Comparison of ENCODE assay signal across 21 mouse cellular contexts in the genomic region with DNA sequence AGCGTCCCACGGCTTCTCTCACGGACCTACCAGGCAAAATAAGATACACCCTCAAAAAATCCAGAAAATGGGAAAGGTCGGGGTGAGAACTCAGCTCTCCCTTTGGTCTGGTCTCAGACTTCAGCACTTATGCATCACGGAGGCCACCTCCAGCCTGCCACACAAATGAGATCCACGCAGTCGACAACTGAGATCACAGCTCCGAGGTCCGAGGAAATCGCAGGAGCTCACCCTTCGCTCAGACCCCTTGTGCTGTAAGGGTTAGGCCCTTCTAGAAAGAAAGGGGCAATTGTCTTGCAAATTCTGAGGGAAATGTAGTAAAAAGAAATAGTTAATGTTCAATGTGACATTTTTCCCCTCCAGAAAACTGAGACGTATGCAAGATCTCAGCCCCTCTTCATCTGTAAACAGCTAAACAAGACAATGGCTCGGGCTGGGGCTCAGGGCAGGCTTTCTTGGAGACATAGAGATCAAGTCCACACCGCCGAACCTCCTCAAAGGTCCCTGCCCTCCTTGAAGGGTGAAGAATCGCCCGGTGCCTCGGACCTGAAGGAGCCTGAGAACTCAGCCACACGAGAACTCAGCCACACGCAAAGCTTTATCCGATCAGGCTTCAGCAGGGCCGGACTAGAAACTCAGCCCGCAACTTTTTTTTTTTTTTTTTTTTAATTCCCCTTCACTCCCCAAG. TPM values are rescaled to one million over a fixed set of nuclear protein-coding genes. Genes with fewer than 3 reads are reported as not detected.
DNase-seq lines count a peak whose midpoint lies in the region; ATAC-seq lines count a peak whose summit lies in the region.
"Had no signal": no experiment of that assay in that cellular context is flagged by ENCODE, and none has a peak within 500 bp of the region (broad histone marks: within the 10 kb centered on the region; RNA-seq: fewer than 3 reads in every experiment).

No protein-coding gene starts in this region.

- WGBS in forebrain, embryonic 11.5 days: 1% methylated on average over 23 of the region's 23 CpGs
- WGBS in forebrain, embryonic 13.5 days: 1% methylated on average over 23 of the region's 23 CpGs
- 1% methylated on average over 23 of the region's 23 CpGs for WGBS in midbrain, embryonic 10.5 days
- WGBS in midbrain, embryonic 15.5 days: 2% methylated on average over 23 of the region's 23 CpGs
- 11% methylated on average over 23 of the region's 23 CpGs for WGBS in embryonic facial prominence, embryonic 14.5 days
- 42% methylated on average over 23 of the region's 23 CpGs for WGBS in limb, embryonic 15.5 days

- no peak overlapping the region for H3K27ac ChIP-seq in forebrain, embryonic 11.5 days (ENCODE audit: low read depth, low read length)
- no peak overlapping the region for H3K27ac ChIP-seq in forebrain, embryonic 13.5 days
- no peak overlapping the region for H3K27ac ChIP-seq in midbrain, embryonic 10.5 days (replicated peaks)
- no peak overlapping the region for H3K27ac ChIP-seq in midbrain, embryonic 15.5 days
- H3K27ac ChIP-seq in embryonic facial prominence, embryonic 14.5 days (replicated peaks; ENCODE audit: low read depth, low read length): no peak overlapping the region
- no peak overlapping the region for H3K27ac ChIP-seq in limb, embryonic 15.5 days
- H3K27ac ChIP-seq: embryonic facial prominence, embryonic 12.5 days; forebrain, embryonic 15.5 days; gastrocnemius, adult 2 months; stomach, embryonic 15.5 days had no signal

- H3K4me3 ChIP-seq in forebrain, embryonic 11.5 days (ENCODE audit: low read depth, low read length): no peak overlapping the region
- no peak overlapping the region for H3K4me3 ChIP-seq in forebrain, embryonic 13.5 days
- no peak overlapping the region for H3K4me3 ChIP-seq in midbrain, embryonic 10.5 days
- H3K4me3 ChIP-seq in midbrain, embryonic 15.5 days: no peak overlapping the region
- no peak overlapping the region for H3K4me3 ChIP-seq in embryonic facial prominence, embryonic 14.5 days (ENCODE audit: low read depth, low read length)
- H3K4me3 ChIP-seq in limb, embryonic 15.5 days: no peak overlapping the region
- H3K4me3 ChIP-seq: embryonic facial prominence, embryonic 12.5 days; forebrain, embryonic 15.5 days; gastrocnemius, adult 2 months had no signal

- H3K9me3 ChIP-seq in forebrain, embryonic 11.5 days (ENCODE audit: control insufficient read depth, low read length): no peaks in the 10 kb centered on the region
- H3K9me3 ChIP-seq in forebrain, embryonic 13.5 days (replicated peaks): no peaks in the 10 kb centered on the region
- no peaks in the 10 kb centered on the region for H3K9me3 ChIP-seq in midbrain, embryonic 10.5 days (replicated peaks)
- H3K9me3 ChIP-seq in midbrain, embryonic 15.5 days: no peaks in the 10 kb centered on the region
- no peaks in the 10 kb centered on the region for H3K9me3 ChIP-seq in embryonic facial prominence, embryonic 14.5 days (ENCODE audit: control insufficient read depth, low read length)
- no peaks in the 10 kb centered on the region for H3K9me3 ChIP-seq in limb, embryonic 15.5 days
- H3K9me3 ChIP-seq: embryonic facial prominence, embryonic 12.5 days; forebrain, embryonic 15.5 days; stomach, embryonic 15.5 days had no signal

- no peak overlapping the region for H3K9ac ChIP-seq in forebrain, embryonic 11.5 days (ENCODE audit: low read length)
- no peak overlapping the region for H3K9ac ChIP-seq in forebrain, embryonic 13.5 days
- H3K9ac ChIP-seq in midbrain, embryonic 15.5 days: no peak overlapping the region
- no peak overlapping the region; the same call in 1 of the 2 replicates for H3K9ac ChIP-seq in embryonic facial prominence, embryonic 14.5 days (ENCODE audit: low read depth, low read length)
- no peak overlapping the region for H3K9ac ChIP-seq in limb, embryonic 15.5 days
- H3K9ac ChIP-seq: embryonic facial prominence, embryonic 12.5 days; forebrain, embryonic 15.5 days; liver, postnatal 0 days; stomach, embryonic 15.5 days had no signal

- no peak for ATAC-seq in forebrain, embryonic 11.5 days (replicated peaks; ENCODE audit: low FRiP score)
- no peak for ATAC-seq in forebrain, embryonic 13.5 days
- no peak for ATAC-seq in midbrain, embryonic 15.5 days (replicated peaks)
- ATAC-seq in embryonic facial prominence, embryonic 14.5 days (ENCODE audit: low read depth): no peak
- ATAC-seq in limb, embryonic 15.5 days (ENCODE audit: insufficient number of reproducible peaks, low FRiP score, low TSS enrichment, low read depth): no peak
- ATAC-seq: hindbrain, embryonic 16.5 days; liver, postnatal 0 days had no signal

- peak; percentile 54 for DNase-seq in forebrain, embryonic 11.5 days (ENCODE audit: low spot score)
- DNase-seq in midbrain, embryonic 10.5 days (ENCODE audit: low spot score): peak; percentile 41
- no peak for DNase-seq in embryonic facial prominence, embryonic 14.5 days (ENCODE audit: low spot score)
- DNase-seq in spleen, postnatal 4 days (ENCODE audit: low spot score in 2 of 2): no peak
- DNase-seq in adrenal gland, adult 2 months: no peak
- DNase-seq: cerebellum, adult 9-10 months; gastrocnemius, adult 2 months; kidney, adult 2 months; kidney, postnatal 36 days; layer of hippocampus, postnatal 36 days; left cerebral cortex, postnatal 4 days; liver, postnatal 0 days; lung, postnatal 36 days; right cerebral cortex, adult 18-20 months had no signal

- H3K27me3 ChIP-seq in forebrain, embryonic 11.5 days (ENCODE audit: control insufficient read depth, insufficient read depth, low read length): peaks cover 62% of the 10 kb centered on the region
- H3K27me3 ChIP-seq in forebrain, embryonic 13.5 days: peaks cover 87% of the 10 kb centered on the region
- peaks cover 90% of the 10 kb centered on the region for H3K27me3 ChIP-seq in midbrain, embryonic 10.5 days (ENCODE audit: low read depth, poor library complexity, severe bottlenecking)
- peaks cover 80% of the 10 kb centered on the region for H3K27me3 ChIP-seq in midbrain, embryonic 15.5 days (replicated peaks)
- peaks cover 59% of the 10 kb centered on the region for H3K27me3 ChIP-seq in embryonic facial prominence, embryonic 14.5 days (replicated peaks; ENCODE audit: control insufficient read depth, insufficient read depth, low read length)
- H3K27me3 ChIP-seq in limb, embryonic 15.5 days: peaks cover 45% of the 10 kb centered on the region

- H3K4me2 ChIP-seq in forebrain, embryonic 11.5 days (ENCODE audit: low read depth, low read length, severe bottlenecking): no peak overlapping the region
- no peak overlapping the region for H3K4me2 ChIP-seq in forebrain, embryonic 13.5 days
- no peak overlapping the region for H3K4me2 ChIP-seq in midbrain, embryonic 15.5 days
- 0 out of 2 replicates have a peak overlapping the region, but pooled peaks have one; percentile 19 for H3K4me2 ChIP-seq in embryonic facial prominence, embryonic 14.5 days (ENCODE audit: low read depth, low read length)
- 0 out of 2 replicates have a peak overlapping the region, but pooled peaks have one; percentile 43 for H3K4me2 ChIP-seq in limb, embryonic 15.5 days
- H3K4me2 ChIP-seq: forebrain, embryonic 15.5 days had no signal

- H3K4me1 ChIP-seq in forebrain, embryonic 11.5 days (replicated peaks; ENCODE audit: control insufficient read depth, insufficient read depth, low read length): 0 out of 2 replicates have a peak, but pooled peaks cover 2% of the 10 kb centered on the region
- peaks cover 5% of the 10 kb centered on the region for H3K4me1 ChIP-seq in forebrain, embryonic 13.5 days
- peaks cover 20% of the 10 kb centered on the region for H3K4me1 ChIP-seq in midbrain, embryonic 10.5 days
- H3K4me1 ChIP-seq in midbrain, embryonic 15.5 days: peaks cover 5% of the 10 kb centered on the region; the same call in 1 of the 2 replicates
- H3K4me1 ChIP-seq in embryonic facial prominence, embryonic 14.5 days (ENCODE audit: control insufficient read depth, insufficient read depth, low read length): peaks cover 4% of the 10 kb centered on the region; the same call in 1 of the 2 replicates
- H3K4me1 ChIP-seq in limb, embryonic 15.5 days: peaks cover 30% of the 10 kb centered on the region
- H3K4me1 ChIP-seq: stomach, embryonic 15.5 days had no signal

- H3K36me3 ChIP-seq in forebrain, embryonic 11.5 days (ENCODE audit: control insufficient read depth, insufficient read depth, low read length): no peaks in the 10 kb centered on the region
- H3K36me3 ChIP-seq in forebrain, embryonic 13.5 days (ENCODE audit: poor library complexity, severe bottlenecking): no peaks in the 10 kb centered on the region
- H3K36me3 ChIP-seq in midbrain, embryonic 10.5 days: no peaks in the 10 kb centered on the region
- H3K36me3 ChIP-seq in midbrain, embryonic 15.5 days (replicated peaks): no peaks in the 10 kb centered on the region
- H3K36me3 ChIP-seq in embryonic facial prominence, embryonic 14.5 days (ENCODE audit: control insufficient read depth, insufficient read depth, low read length): no peaks in the 10 kb centered on the region
- H3K36me3 ChIP-seq in limb, embryonic 15.5 days: no peaks in the 10 kb centered on the region
- H3K36me3 ChIP-seq: embryonic facial prominence, embryonic 12.5 days; forebrain, embryonic 15.5 days; stomach, embryonic 15.5 days had no signal

RNA-seq across cellular contexts. Expression of a gene that starts 4.9 kb away (rescaled TPM):
- polyA plus RNA-seq in forebrain, embryonic 11.5 days (2014; fragmentation: Nextera tagmentation; extraction: Ambion mirVana): 3.2 and 3.8 TPM in 2 replicates
- 0.28 and 0.43 TPM in 2 replicates for polyA plus RNA-seq in forebrain, embryonic 13.5 days (2015; fragmentation: Nextera tagmentation; extraction: Ambion mirVana)
- 1.2 TPM in 2 replicates for polyA plus RNA-seq in midbrain, embryonic 10.5 days (2016; fragmentation: Nextera tagmentation; extraction: Ambion mirVana)
- polyA plus RNA-seq in midbrain, embryonic 15.5 days (2015; fragmentation: Nextera tagmentation; extraction: Ambion mirVana): 0.61 and 0.69 TPM in 2 replicates
- 19.0 and 20.6 TPM in 2 replicates for polyA plus RNA-seq in embryonic facial prominence, embryonic 14.5 days (2014; fragmentation: Nextera tagmentation; extraction: Ambion mirVana)
- 21.9 and 24.0 TPM in 2 replicates for polyA plus RNA-seq in limb, embryonic 15.5 days (2015; fragmentation: Nextera tagmentation; extraction: Ambion mirVana)
- total RNA-seq in adrenal gland, adult 2 months (2021): under 1 TPM in 1 of 2 experiments, not detected in 1; 0.24 TPM
- polyA plus RNA-seq in adrenal gland, adult 2 months (2012; rRNA removed): 0.08 and 0.10 TPM in 2 replicates

Comparison
In these comparisons a context has a peak if more than half of its experiments do, and no peak if none do; other contexts are left out.
1. DNase-seq: peak in forebrain, embryonic 11.5 days (single experiment) and midbrain, embryonic 10.5 days (single experiment); none in embryonic facial prominence, embryonic 14.5 days (single experiment), spleen, postnatal 4 days (0 of 2) and adrenal gland, adult 2 months (single experiment).
2. H3K4me2 ChIP-seq: peak in embryonic facial prominence, embryonic 14.5 days (single experiment) and limb, embryonic 15.5 days (single experiment); none in forebrain, embryonic 11.5 days (single experiment), forebrain, embryonic 13.5 days (single experiment) and midbrain, embryonic 15.5 days (single experiment).